Mouse (Mus musculus) embryo, embryonic 10.5 days (tissue): ENCODE measurements at regions not wholly inside any gene's neighbourhood (a gene's known extent, or its start where the extent isn't known, plus 50 kb on each side); places are given as distances from the start of the nearest gene placed in this dataset.

Experiments
- DNase-seq: peaks from one replicate; pipeline ENCODE4 v3.0.0-alpha.2; 2015; ENCODE audit warnings: low spot score

DNA sequence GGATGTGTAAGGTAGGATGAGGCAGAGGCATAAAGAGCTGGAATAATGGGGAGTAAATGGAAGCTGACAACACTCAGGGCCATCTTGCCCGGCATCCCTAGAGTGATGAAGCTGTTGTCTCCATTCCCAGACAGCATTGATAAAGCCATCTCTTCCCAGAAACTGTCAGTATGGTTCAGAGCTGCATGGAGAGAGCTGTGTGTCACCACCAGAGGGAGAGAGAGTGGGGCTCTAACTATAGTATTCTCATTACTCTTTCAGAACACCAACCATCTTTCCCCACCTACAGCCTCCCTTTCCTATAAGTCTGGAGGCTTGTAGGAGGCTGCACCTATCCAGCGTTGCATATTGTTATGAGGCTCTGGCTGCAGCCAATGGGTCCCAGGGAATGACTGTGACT is 264.0 kb upstream of the Dusp10 start:
- no peak for DNase-seq

DNA sequence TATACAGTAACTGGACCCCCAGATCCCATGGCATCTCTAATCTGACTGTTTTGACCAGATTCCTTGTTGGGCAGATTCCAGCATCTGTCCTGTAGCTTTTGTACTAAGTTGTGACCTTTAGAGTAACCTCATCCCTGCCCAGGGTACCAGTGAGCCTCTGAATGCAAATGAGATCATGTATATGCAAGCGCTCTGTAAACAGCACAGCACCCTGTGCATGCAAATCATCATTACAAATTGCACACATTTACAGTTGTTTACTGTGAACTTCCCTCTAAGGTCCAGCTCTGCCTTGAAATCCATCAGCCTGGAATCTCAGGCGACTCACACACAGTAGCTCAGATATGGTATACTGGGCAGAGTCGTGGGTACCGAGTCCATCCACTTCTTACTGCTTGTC is 258.6 kb upstream of the Dusp10 start:
- DNase-seq = no peak

DNA sequence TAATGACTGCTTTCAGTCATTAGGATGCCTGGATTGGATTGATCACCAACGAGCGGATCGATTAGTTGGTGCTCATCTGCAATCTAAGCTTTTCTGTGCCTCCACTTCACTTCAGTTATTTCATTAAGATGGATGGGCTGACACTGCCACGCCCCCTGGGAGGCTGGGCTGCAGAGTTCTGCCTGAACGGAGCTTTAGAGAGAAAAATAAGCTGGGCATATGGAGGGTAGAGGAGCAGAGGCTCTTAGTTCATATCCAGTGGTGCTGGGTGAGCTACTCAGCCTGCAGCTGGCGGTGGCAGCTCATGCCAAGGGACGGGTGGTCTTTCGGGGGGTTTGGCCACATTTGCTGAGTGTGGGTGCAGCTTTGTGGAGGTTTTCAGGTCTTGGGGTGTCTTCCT is 256.4 kb upstream of the Dusp10 start:
- peak; percentile 34 for DNase-seq

DNA sequence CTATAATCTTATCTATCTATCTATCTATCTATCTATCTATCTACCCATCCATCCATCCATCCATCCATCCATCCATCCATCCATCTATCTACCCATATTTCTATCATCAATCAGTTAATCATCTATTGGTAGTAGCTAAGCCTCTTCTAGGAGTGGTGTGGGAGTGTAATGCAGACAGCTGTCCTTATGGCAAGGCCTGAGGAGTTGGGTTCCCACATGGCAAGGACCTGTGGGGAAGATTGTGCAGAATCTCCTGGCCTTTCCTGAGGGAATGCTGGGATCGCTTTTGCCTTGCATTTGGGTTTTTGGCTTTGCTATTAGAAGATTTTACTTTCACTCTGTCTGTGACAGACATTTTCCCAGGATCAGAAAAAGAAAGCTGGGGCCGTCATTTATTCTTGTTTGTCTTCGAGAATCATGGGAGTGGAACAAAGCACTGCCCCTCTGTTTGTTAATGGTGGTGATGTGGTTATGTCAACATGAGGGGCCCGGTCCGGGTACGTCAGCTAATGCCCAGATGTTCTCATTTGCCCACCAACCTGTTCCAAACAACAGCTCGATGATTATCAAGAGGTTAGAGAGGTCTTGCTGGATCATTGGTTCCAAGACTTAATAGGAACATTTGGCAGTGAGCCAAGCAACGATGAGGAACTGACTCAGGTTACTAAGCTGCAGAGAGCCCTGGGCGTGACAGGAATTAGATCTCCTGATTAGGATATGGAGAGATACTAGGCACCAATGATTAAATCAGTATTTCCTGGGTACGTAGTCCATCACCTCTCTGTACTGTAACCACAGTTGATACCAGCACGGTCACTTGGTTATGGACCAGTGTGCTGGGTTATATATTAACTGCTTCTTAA is 249.0 kb upstream of the Dusp10 start:
- peak; percentile 37 for DNase-seq

DNA sequence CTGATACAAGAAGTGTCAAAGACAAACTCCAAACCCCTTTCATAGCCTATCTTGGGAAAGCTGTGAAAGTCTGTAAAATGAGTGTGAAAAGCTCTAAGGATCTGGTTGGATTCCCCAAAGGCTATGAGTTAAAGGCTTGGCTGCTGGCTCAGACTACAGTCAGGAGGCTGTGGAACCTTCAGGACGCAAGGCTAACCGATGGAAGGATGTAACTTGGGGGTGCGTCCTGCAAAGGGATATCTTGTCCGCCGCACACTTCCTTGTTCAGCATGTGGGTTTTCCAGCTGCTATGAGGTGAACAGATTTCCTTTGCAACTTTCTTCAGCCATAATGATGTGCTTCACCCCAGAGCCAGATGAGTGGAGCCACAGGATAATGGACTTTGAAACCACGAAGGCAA is 240.3 kb upstream of the Dusp10 start:
- no peak for DNase-seq

DNA sequence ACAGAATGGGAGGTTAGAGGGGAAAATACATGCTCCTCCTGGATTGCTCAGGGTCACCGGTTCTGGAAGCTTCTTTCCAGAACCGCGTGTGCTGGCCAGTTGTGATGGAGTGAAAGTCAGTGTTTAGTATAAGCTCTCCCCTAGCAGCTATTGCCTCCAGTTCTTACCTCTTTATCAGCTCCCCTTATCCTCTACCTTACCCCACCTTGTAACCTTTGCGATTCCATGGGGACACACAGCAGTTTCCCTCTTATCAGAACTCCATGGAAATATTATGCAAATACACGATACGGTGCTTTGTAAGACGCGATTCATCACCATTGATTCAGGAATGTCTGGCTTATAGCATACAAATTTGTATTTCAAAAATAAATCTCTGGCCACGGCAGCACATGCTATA is 232.9 kb upstream of the Dusp10 start:
- no peak for DNase-seq

DNA sequence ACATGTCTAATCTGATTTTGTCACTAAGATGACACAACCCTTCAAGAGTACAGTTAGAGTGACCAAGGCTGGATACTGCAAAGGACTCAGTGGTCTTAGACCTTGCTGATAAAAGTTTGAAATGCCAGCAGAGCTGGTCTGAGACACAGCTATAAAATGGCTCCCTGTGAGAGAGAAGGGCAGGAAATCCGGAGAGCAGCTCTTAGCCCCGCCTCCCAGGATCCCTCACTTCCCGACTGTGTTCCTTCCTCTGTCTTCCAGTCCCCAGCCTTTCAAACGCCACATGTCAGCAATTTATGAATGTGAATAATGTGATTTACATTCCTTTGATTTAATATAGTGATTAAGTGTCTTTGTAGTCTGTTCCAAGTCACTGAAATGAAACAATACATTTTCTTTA is 232.3 kb upstream of the Dusp10 start:
- DNase-seq = no peak

DNA sequence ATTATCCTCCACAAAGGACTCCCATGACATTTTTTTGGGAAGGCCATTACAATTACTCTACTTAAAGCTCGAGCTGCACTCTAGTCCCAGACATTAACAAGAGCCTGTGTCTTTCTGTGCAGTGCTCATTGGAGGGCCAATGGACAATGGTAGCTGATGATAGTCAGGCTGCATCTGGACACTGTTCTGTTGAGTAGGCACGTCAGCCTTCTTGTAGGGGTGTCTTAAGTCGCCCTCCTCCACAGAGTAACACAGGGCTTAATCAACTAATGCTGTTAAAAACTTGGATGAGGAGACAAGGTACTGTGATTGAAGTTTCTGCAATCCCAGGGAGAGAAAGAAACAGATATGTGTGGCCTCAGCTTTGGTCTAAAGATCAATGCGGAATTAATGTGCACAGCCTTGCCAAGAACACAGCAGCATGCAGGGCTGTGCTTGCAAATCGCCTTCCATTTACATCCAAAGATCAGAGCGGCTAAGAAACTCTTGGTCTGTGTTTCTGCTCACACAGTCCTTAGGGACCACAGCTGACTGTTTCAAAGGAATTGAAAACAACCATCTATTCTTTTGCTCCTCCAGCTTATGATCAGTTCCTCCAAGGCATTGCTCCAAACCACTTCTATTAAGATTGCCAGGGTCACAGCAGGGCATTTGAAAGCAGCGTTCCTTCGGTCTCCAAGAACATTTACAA is 229.5 kb upstream of the Dusp10 start:
- no peak for DNase-seq

DNA sequence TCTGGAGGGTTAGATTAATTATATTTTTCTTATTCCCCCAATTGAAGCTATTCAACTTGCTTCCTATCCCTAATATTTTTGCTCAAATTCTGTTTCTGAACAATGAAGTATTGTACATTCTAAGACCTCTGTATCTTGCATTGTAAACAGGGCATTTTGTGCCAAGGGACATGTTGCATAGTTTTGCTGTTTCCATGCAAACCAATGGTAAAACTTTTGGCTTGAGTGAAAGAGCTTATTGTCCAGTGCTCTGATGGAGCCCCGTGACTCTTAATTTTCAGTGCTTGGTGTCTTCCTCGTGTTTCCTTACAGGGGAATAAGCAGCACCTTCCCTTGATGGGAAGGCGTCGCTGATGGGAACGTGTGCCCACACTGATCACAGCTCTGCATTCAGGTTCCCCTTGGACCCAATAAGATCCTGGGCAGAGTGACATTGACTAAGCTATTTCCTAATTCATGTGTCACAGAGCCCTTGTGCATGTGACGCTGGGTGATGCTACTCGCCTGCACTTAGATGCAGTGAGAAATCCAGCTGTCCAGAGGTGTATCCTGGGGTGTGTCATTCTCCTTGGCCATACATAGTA is 220.8 kb upstream of the Dusp10 start:
- DNase-seq = no peak

DNA sequence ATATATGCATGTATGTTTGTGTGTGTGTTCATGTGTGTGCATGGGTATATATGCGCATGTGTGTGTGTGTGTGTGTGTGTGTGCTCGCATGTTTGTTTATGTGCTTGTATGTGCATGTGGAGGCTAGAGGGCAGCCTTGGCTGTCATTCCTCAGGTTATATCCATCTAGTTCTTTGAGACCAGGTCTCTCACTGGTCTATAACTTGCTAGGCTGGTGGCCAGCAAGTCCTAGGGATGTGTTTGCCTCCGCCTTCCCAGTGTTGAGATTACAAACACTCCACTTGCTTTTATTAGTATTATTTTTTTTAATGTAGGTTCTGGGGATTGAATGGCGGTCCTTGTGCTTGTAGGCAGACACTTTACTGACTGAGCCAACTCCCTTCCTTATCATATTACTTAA is 219.8 kb upstream of the Dusp10 start:
- no peak for DNase-seq

DNA sequence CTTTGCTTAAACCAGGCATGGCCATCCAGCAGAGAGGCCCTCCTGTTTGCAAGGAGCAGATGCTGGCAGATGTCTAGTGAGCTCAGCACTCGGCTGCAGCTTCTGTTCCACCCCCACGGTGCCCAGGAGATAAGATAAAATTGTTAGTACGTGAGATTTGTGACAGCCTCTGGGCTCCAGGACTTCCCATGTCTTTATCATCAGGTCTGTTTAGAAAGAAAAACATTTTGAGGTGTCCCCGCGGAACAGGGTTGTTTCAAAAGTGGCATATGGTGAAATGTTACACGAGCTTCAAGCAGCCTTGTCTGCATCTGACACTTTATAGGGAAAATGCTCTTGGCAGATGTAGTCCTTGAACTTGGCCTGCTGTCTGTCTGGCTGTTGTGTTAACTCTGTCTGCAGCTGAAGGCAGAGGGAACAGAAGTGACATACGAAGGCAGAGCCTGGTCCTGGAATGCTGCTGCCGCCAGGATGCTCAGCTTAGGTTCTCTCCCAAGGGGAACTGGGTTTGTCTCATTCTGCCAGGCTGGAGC is 219.1 kb upstream of the Dusp10 start:
- peak; percentile 17 for DNase-seq

DNA sequence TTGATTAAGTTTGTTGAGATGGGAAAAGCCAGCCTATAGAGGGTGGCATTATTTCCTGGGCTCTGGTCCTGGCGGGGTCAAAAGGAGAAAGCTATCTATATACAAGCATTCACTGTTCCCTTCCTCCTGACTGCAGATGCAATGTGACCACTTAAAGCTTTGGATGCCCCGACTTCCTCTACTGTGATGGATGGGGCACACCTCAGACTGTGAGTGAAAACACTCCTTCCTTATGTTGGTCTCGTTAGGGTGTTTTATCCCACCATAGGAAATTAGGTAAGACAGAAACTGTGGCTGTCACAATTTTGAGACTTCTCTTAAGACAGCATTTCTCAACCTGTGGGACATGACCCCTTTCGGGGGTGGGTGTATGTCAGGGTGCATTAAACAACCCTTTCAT is 210.8 kb upstream of the Dusp10 start:
- no peak for DNase-seq

DNA sequence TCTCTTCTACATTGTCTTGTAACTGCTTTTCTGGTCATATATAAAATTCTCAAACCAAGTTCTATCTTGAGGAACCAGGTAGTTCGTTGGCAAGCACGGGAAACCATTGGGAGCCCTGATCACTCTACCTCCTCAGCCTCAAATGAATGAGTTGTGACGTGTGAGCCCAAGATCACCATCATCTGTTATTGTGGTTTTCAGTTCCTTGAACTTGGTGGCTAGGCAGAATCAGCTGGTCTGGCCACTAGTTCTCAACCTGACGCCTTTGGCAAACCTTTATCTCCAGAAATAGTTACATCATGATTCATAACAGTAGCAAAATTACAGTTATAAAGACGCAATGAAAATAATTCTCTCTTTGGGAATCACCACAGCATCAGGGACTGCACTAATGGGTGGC is 209.7 kb upstream of the Dusp10 start:
- DNase-seq = no peak

DNA sequence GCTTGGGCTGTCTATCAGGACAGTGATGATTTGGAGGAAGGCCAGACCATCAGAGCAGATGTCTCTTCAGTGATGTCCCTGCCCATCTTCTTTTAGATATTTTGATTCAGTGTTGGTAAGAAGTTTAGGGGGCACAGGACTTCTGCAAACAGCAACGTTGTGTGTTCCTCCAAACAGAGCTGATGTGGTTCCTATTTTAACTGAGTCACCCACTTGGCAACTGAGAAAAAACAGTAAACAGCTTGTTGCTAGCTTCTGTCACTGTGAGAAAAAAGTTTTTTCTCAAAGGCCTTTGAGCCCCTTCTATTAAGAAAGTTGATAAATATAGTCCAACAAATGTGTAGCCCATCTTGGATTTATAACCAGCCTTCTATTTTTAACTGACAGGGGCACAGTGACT is 209.3 kb upstream of the Dusp10 start:
- no peak for DNase-seq

DNA sequence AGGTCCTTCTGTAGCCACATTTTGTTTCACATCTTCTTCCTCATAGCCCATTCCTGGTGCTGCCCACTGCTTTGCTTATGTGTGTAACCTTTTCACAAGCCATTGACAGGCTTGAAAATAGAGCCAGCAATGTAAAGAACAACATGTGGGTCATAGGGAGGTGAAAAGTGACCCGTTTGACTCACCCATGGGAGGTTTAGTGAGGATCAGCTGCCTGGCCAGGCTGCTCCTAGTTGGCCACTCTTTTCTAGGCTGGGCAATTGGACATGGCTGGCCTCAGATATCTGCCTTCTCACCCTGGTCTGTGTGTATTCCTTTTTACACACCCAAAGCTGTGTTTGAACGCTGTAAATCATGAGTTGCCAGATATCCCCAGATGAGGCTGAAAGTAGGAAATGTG is 208.8 kb upstream of the Dusp10 start:
- DNase-seq = no peak

DNA sequence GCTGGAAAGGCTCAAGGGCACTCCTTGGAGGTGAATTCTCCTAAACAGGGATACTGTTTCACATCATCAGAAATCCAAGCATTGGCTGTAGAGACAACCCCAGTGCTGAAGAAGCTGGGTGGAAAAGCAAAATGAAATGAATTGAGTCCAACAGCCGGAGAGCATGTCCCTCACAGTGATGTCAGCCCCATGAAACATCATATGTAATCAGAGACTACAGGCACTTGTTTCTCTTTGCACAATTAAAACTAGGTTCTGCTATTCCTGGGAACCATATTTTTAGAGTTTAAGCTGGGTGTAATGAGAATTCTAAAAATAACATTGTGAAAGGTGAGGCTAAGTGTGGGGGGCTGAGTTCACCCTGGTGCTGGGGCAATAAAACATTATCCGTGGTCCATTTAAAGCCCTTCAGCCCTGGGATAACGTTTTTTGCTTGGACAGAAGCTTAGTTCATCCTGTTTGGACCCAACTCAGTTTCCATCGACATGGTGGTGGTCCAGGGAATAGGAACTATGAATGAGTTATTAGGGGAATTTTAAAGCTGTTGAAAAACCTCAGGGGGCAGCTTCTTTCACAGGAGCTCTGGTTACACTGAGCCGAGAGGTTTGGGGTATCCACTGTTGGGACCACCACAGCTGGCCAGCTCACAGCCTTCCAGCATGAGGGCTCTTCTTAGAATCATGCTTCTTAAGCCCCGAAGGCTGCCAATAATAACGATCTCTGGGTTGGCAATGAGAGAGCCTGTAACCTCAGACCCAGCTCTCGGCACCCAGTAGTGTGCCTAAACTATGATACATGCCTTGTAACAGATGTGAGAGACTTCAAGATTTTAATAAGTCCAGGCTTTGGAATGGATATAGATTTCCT is 206.0 kb upstream of the Dusp10 start:
- DNase-seq = no peak

DNA sequence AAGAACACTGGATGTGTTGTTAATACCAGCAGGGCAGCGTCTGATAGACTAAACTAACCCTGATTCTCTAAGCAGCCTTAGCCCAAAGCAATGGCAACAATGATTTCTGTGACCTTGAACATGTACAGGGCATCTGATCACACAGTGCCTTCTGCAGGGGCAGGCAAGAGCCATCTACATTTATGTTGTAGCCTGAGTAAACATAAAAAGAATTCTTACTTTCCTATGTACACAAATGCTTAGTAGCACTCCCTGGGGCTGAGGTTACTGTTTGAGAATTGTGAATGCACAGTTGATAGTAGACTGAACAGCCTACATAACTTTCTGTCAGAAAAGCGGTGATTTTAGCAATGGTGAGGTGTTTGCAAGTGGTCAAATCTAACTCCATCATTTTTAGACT is 204.9 kb upstream of the Dusp10 start:
- no peak for DNase-seq

DNA sequence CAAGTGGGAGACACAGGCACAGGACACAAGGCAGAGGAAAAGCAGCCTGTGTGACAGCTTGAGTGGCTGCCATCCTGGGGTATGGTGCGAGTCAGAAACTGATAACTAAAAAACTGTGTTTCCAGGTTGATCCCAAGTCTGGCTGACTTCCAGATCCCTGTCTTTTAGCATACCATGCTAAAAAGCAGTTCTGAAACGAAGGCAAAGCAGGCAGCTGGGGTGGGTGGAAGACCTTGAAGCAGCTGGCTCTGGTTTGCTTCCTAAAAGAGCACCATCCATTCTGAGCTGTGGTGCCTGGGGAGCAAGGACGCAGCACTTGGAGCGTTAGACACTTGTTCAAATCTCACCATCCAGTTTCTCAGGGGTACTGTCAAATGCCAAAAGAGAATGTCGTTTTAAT is 192.5 kb upstream of the Dusp10 start:
- no peak for DNase-seq

DNA sequence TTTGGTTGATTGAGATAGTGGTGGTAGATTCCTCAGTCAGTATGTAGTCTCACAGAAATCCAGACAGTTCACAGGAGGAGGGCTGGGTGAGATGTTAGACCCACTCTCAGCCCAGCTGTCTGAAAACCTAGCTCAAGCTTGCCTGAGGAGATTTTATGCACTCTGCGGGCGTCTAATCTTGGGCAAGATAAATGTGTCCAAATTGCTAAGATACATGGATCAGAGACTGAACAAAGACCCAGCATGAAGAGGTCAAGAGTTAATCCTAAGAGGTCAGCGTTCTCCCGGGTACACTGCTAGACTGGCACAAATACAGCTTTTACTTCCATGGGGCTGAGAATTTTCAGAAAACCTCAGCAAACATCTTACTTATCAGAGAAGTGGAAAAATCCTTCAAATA is 186.8 kb upstream of the Dusp10 start:
- DNase-seq = peak; percentile 67

DNA sequence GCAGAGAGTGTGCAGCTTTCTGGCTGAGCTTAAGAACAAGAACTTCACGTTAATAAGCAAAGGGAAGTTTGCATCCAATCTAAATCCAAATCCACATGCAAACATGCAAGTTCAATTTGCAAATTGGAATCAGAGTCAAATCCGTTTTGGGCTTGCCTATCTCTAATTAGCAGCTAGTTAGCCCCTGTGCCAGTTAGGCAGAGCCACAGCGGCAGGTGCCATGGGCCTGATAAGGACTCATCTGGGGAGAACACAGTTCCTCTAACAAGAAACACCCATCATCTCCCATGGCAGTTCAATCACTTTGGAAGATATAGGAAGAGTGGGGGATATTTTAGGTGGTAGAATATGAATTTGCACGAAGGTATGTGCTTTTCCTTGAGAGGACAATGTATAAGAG is 168.0 kb upstream of the Dusp10 start:
- DNase-seq = no peak

DNA sequence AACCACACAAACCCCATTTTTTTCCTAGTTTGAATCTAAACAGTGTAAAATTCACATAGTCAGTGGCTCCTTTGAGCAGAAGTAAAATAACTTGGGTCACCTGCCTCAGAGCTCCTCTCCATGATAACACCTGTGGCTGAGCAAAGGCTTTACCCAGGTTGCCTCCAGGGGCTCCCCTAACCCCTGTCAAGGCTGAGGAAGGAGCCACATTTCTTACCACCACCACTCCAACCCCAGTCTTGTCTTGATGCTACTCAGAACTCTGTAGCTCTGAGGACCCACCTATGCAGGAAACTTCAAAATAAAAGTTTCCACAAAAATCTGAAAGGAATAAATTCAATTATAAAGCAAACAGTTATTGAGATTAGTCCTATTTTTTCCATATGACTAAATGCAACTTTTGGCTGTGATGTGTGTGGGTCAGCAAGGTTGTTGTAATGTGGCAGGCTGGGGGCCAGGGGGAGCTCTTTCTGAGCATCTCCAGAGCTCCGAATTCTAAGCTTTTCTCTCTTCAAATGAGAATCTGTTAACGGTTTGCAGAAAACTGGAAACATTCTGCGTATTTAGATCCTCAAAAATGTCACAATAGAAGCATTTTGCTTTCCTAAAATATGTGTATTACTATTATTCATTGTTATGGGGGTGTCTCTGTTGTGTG is 159.0 kb upstream of the Dusp10 start:
- DNase-seq = peak; percentile 2

DNA sequence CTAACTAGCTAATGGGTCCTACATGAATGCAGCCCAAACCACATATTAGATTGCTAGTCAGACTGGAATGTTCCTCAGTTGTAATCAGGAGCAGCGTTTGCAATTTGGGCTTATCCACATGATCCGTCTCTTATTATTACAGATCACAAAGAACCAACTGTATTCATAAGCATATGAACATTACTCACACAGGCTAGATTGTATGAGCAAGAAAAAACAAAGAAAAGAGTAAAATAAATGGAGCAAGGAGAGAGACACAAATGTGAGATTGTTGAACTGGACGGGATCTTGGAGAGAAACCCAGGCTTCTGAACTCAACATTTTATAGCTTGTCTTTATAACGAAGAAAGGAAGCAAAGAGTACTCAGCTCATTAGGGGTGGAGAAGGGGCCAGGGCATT is 148.0 kb upstream of the Dusp10 start:
- DNase-seq = no peak
